Mouse (Mus musculus): ENCODE data around the gene Rab23. TPM values are rescaled to one million over a fixed set of nuclear protein-coding genes. Genes with fewer than 3 reads are reported as not detected.

The Rab23 gene
- 14.1 and 14.5 TPM in 2 replicates for polyA plus RNA-seq (2015; fragmentation: Nextera tagmentation; extraction: Ambion mirVana)

DNA sequence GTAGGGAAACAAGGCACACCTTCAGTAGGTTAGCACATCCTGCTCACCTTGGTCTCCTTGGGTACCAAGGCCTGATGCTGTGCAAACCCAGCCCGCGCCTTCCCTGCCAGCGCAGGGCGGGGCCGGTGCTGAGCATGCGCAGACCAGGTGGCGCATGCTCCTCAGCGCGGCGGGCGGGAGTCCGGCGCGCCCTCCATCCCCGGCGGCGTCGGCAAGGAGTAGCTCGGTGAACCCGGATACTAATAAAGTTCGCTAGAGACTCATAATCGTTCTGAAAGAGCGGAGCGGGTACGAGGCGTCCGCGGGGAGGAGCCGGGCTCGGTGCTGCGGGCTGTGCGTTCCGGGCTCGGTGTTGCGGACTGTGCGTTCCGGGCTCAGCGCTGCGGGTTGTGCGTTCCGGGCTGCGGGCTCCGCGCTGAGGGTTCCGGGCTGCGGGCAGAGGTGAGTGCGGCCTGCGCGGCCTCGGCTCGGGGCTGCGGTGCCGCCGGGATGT lies at the start of gene Rab23:
Rab23 (plus strand) TSS at position 155 of the 493 bp plus-strand sequence.
- under 1% methylated on average over 48 of the region's 54 CpGs for WGBS
- peak within 1 kb of the TSS; percentile 81 for H3K4me3 ChIP-seq
- peak within 1 kb of the TSS; percentile 77 for H3K4me2 ChIP-seq
- peak; percentile 73 for ATAC-seq (ENCODE audit: extremely low read depth, insufficient number of reproducible peaks, low FRiP score, low TSS enrichment)
- H3K9me3 ChIP-seq, result no peaks in the 10 kb centered on the region
- H3K9ac ChIP-seq, result peak within 1 kb of the TSS; percentile 92
- H3K27ac ChIP-seq (replicated peaks), result peak within 1 kb of the TSS; percentile 76
- H3K4me1 ChIP-seq, result peaks cover 8% of the 10 kb centered on the region
- H3K36me3 ChIP-seq, result peaks cover 30% of the 10 kb centered on the region
- no peaks in the 10 kb centered on the region for H3K27me3 ChIP-seq (replicated peaks)

DNA sequence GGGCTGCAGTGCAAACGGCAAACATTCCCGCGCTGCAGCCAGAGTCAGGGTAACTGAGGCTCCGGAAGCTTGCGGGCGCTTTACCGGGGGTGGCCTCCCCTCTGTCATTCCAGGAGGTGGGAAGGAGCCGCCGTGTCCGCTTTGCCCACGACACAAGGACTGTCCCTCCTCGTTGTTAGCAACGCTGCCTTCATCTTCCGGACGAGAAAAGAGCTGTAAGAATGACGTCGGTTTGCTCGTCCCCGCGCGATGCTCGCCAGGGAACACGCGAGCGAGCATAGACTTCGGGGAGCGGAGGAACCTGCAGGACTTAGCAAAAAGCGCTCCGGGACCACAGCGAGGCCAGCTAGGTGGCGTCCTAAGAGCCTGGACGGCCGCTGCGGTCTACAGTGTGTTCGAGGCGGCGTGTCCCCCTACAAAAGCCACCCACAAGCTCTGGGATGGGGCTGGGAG lies 49.5 kb upstream of the Rab23 start:
- 0% methylated on average over 37 of the region's 37 CpGs for WGBS
- Histone ChIP-seq H3K4me3 (peak overlapping the region; percentile 71), H3K27ac (replicated peaks) (peak overlapping the region; percentile 81), H3K4me1 (peaks cover 17% of the 10 kb centered on the region), H3K9me3 (no peaks in the 10 kb centered on the region), H3K9ac (peak overlapping the region; percentile 82), H3K4me2 (peak overlapping the region; percentile 91), H3K27me3 (replicated peaks) (no peaks in the 10 kb centered on the region), H3K36me3 (peaks cover 24% of the 10 kb centered on the region)
- ATAC-seq (ENCODE audit: extremely low read depth, insufficient number of reproducible peaks, low FRiP score, low TSS enrichment), result peak; percentile 24; the same call in 1 of the 2 replicates

DNA sequence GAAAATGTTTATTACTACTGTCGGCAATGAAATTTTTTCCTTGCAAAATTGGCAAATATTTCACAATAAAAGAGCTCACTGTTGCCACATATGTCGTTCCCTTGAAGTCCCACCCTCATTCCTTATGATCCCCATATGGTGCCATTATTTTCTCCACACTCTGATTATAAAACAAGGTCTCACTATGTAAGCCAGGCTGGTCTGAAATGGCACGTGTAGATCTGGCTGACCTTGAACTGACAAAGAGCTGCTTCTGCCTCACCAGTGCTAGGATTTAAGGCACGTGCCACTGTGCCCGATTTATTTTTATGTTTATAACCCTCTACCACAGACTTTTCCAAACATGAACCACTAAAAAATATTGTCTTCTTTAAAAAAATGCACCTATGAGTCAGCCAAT lies 48.2 kb upstream of the Rab23 start:
- 73% methylated on average over 5 of the region's 5 CpGs for WGBS
- peaks cover 17% of the 10 kb centered on the region for H3K4me1 ChIP-seq
- H3K9ac ChIP-seq, result no peak overlapping the region
- peaks cover 15% of the 10 kb centered on the region for H3K36me3 ChIP-seq
- H3K27me3 ChIP-seq (replicated peaks), result no peaks in the 10 kb centered on the region
- no peak overlapping the region for H3K27ac ChIP-seq (replicated peaks)
- ATAC-seq (ENCODE audit: extremely low read depth, insufficient number of reproducible peaks, low FRiP score, low TSS enrichment), result no peak
- H3K4me3 ChIP-seq, result no peak overlapping the region
- H3K9me3 ChIP-seq, result no peaks in the 10 kb centered on the region
- no peak overlapping the region for H3K4me2 ChIP-seq

DNA sequence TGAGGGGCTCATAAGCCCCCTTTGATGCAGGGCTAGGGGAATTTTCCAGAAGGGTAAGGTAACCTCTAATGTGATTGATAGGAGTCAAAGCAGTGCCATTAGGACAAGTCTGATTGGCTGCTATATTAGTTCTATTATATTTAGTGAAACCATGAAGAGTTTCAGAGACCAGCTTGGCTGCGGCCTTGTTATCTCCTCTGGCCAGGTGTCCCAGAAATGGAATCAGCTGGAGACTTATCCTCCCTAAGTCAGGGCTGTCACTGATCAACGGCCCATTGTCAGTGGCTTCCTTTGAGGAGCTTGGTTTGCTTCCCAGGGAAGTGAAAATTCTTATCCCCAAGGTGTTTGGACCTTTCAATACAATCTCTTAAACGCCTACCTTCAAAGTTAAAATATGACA lies 47.6 kb upstream of the Rab23 start:
- ATAC-seq (ENCODE audit: extremely low read depth, insufficient number of reproducible peaks, low FRiP score, low TSS enrichment), result no peak
- Histone ChIP-seq H3K4me1 (peaks cover 17% of the 10 kb centered on the region), H3K9ac (no peak overlapping the region), H3K27ac (replicated peaks) (no peak overlapping the region), H3K9me3 (no peaks in the 10 kb centered on the region), H3K4me2 (no peak overlapping the region), H3K4me3 (no peak overlapping the region), H3K36me3 (peaks cover 10% of the 10 kb centered on the region; the same call in 1 of the 2 replicates), H3K27me3 (replicated peaks) (no peaks in the 10 kb centered on the region)
- 58% methylated on average over 3 of the region's 3 CpGs for WGBS

DNA sequence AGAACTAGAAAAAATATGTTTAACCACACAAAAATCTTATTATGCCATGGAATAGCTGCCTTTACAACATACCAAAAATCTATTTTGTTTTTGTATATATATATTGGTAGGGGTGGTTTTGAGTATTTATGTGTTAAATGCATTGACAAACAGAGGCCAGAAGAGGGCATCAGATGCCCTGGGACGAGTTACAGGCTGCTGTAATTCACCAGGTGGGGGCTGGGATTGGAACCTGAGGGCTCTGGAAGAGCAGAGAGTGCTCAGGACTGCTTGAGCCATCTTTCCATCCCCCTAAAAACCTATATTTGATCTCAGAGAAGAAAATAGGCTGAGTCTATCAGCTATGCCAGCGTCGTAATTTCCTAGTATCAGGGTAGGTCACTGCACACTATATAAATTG lies 47.2 kb upstream of the Rab23 start:
- Histone ChIP-seq H3K4me2 (no peak overlapping the region), H3K27me3 (replicated peaks) (no peaks in the 10 kb centered on the region), H3K27ac (replicated peaks) (no peak overlapping the region), H3K4me1 (peaks cover 17% of the 10 kb centered on the region), H3K9ac (no peak overlapping the region), H3K4me3 (no peak overlapping the region), H3K36me3 (peaks cover 7% of the 10 kb centered on the region; the same call in 1 of the 2 replicates), H3K9me3 (no peaks in the 10 kb centered on the region)
- WGBS, result 25% methylated on average over 3 of the region's 3 CpGs
- ATAC-seq (ENCODE audit: extremely low read depth, insufficient number of reproducible peaks, low FRiP score, low TSS enrichment), result no peak

DNA sequence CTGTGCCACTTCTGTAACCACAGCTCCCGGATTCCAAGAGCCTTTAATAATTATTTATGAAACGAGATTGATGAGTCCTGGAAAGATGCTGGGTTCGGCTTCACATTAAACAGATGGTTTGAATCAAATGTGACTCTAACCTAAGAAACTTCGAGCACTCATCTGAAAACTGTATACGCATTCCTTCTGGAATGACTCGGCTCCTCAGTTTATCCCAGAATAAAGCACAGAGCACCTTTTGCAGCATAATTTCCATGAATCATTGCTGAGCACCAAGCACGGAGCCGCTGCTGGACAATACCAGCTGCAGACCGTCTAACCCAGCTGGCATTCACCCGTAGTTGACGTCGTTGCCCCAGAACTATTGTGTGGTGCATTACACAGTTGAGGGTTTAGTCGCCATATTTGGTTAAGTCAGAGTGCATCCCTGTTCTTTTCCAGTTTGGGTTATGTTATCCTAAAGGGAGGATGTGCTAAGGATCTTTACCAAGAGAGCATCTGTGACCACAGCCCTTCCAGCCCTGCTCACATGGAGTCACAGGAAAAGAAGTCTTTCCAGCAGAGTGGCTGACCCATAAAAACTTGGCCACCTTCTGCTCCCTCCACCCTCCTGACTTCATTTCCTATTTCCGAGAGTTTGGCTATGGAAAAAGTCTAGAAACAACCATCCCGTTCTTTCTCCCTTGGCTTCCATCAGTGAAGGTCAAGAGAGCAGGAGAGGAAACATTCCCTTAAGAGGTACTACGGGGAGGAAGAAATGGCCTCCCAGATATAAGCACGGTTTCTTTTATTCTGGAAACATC lies 46.3 kb upstream of the Rab23 start:
- Histone ChIP-seq H3K9me3 (no peaks in the 10 kb centered on the region), H3K4me3 (no peak overlapping the region), H3K27ac (replicated peaks) (no peak overlapping the region), H3K4me1 (peaks cover 11% of the 10 kb centered on the region), H3K36me3 (no peaks in the 10 kb centered on the region), H3K4me2 (no peak overlapping the region), H3K9ac (no peak overlapping the region), H3K27me3 (replicated peaks) (no peaks in the 10 kb centered on the region)
- 66% methylated on average over 17 of the region's 17 CpGs for WGBS
- ATAC-seq (ENCODE audit: extremely low read depth, insufficient number of reproducible peaks, low FRiP score, low TSS enrichment), result no peak

DNA sequence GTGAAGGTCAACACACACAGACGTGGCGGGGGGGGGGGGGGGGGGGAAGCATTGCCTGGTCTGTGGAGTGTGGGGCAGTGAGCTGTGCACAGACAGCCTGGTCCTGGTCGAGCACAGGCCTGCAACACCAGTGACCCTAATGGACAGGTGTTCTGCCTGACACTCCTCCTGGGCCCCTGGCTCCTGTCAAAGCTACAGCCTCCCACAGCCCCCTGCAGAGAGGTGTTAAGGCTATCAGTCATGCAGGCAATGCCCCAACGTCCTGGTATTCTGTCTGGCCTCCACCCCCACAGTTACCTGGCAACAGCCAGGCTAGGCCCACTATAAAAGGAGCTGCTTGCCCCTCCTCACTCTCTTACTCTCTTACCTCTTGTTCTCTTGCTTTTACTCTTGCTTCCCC lies 39.3 kb upstream of the Rab23 start:
- no peak for ATAC-seq (ENCODE audit: extremely low read depth, insufficient number of reproducible peaks, low FRiP score, low TSS enrichment)
- WGBS, result 36% methylated on average over 3 of the region's 4 CpGs
- Histone ChIP-seq H3K4me1 (no peaks in the 10 kb centered on the region), H3K4me3 (no peak overlapping the region), H3K36me3 (no peaks in the 10 kb centered on the region), H3K27me3 (replicated peaks) (no peaks in the 10 kb centered on the region), H3K9ac (no peak overlapping the region), H3K27ac (replicated peaks) (no peak overlapping the region), H3K9me3 (no peaks in the 10 kb centered on the region), H3K4me2 (no peak overlapping the region)

DNA sequence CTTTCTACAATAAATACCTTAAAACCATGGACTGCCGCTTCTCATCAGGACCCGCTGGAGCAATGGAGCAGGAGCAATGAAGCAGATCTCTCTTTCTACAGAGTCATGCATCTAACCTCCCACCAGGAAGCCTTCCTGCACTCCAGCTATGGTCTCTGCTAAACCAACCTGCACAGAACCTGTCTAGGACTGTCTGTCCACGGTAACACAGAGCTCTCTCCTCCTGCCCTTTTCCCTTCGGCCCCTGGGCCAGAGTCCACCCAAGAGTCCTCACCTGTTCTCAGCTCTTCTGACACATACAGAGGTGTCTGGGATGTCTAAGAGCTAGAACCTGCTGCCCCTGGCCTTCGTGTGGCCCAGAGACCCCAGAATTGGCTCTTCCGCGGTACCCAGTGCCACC lies 38.8 kb upstream of the Rab23 start:
- Histone ChIP-seq H3K9me3 (no peaks in the 10 kb centered on the region), H3K36me3 (no peaks in the 10 kb centered on the region), H3K4me2 (no peak overlapping the region), H3K9ac (no peak overlapping the region), H3K27ac (replicated peaks) (no peak overlapping the region), H3K4me3 (no peak overlapping the region), H3K27me3 (replicated peaks) (no peaks in the 10 kb centered on the region), H3K4me1 (no peaks in the 10 kb centered on the region)
- 84% methylated on average over 7 of the region's 7 CpGs for WGBS
- no peak for ATAC-seq (ENCODE audit: extremely low read depth, insufficient number of reproducible peaks, low FRiP score, low TSS enrichment)

DNA sequence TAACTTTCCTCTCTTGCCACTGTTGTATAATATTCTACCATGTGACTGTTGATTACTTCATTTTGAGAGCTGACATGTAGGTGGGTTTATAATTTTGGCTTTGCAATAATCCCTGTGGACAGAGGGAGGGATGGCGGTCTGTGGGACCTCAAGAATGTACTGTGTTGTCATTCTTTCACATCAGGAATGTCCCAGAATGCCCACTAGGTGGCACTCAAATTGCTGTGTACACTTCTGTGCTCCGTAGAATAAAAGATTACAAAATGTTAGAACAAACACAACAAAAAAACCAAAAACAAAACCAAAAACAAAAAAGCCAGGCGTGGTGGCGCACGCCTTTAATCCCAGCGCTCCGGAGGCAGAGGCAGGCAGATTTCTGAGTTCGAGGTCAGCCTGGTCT lies 35.2 kb upstream of the Rab23 start:
- Histone ChIP-seq H3K9ac (no peak overlapping the region), H3K4me3 (no peak overlapping the region), H3K4me2 (no peak overlapping the region), H3K27me3 (replicated peaks) (no peaks in the 10 kb centered on the region), H3K36me3 (no peaks in the 10 kb centered on the region), H3K4me1 (no peaks in the 10 kb centered on the region), H3K9me3 (no peaks in the 10 kb centered on the region), H3K27ac (replicated peaks) (no peak overlapping the region)
- WGBS, result 57% methylated on average over 8 of the region's 8 CpGs
- no peak for ATAC-seq (ENCODE audit: extremely low read depth, insufficient number of reproducible peaks, low FRiP score, low TSS enrichment)

DNA sequence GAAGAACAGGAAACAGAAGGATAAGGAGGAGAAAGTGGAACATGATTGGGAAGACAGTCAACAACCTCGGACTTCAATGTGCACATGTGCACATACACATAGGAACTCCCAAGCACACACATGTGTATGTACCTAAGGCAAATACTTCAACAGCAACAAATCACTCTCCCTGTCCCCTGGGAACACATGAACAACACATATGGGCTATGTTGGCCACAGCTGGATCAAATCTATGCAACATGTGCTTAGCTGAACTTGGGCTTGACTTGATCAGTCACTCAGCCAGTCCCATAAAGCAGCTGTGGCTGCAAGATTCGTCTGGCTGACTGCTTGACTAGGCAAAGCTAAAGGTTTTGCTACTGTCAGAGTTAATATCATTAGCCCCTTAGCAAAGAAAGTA lies 30.9 kb upstream of the Rab23 start:
- no peak for ATAC-seq (ENCODE audit: extremely low read depth, insufficient number of reproducible peaks, low FRiP score, low TSS enrichment)
- no peaks in the 10 kb centered on the region for H3K9me3 ChIP-seq
- H3K27me3 ChIP-seq (replicated peaks), result no peaks in the 10 kb centered on the region; the same call in 1 of the 2 replicates
- no peaks in the 10 kb centered on the region for H3K4me1 ChIP-seq
- H3K4me2 ChIP-seq, result no peak overlapping the region
- H3K4me3 ChIP-seq, result no peak overlapping the region
- no peak overlapping the region for H3K27ac ChIP-seq (replicated peaks)
- no peak overlapping the region for H3K9ac ChIP-seq
- no peaks in the 10 kb centered on the region for H3K36me3 ChIP-seq
- 46% methylated on average over 2 of the region's 2 CpGs for WGBS

DNA sequence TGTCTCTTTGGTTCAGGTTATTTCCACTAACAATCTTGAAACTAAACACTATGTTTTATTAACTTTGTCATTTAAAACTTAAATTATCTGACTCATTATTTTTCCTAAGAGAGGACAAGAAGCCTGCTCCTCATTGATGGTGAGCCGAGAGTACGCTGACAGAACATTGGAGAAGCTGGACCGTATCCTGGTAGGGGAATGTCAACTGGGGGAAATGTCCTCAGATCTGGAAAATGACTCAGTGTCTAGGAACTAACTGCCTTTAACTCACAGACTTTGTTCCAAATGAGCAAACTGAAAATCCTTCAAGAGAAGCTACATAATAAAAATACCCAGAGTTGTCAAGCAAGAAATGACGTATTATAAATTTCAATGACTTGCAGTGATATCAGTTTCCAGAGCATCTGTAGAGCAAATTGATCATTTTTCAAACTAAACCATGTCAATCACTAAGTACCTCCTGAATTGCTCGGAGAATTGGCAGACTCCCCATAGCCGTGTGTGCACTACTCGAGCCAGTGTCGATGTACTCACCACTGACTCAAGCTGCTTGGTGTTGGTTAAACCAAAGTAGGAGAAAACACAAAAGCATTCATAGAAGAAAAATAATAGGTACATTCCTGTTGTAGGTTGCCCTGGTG lies 30.1 kb upstream of the Rab23 start:
- WGBS, result 74% methylated on average over 8 of the region's 8 CpGs
- no peaks in the 10 kb centered on the region for H3K9me3 ChIP-seq
- ATAC-seq (ENCODE audit: extremely low read depth, insufficient number of reproducible peaks, low FRiP score, low TSS enrichment), result no peak
- H3K4me1 ChIP-seq, result no peaks in the 10 kb centered on the region
- no peak overlapping the region for H3K4me3 ChIP-seq
- H3K36me3 ChIP-seq, result no peaks in the 10 kb centered on the region
- no peak overlapping the region for H3K27ac ChIP-seq (replicated peaks)
- no peaks in the 10 kb centered on the region; the same call in 1 of the 2 replicates for H3K27me3 ChIP-seq (replicated peaks)
- no peak overlapping the region for H3K9ac ChIP-seq
- no peak overlapping the region for H3K4me2 ChIP-seq
